Mouse (Mus musculus) forebrain, embryonic 14.5 days (tissue): ENCODE data around the gene Kirrel3. TPM values are rescaled to one million over a fixed set of nuclear protein-coding genes. Genes with fewer than 3 reads are reported as not detected.
A peak's percentile ranks its signal among the peaks of the same experiment; 100 is the strongest.

Experiments
- ATAC-seq: fragments of 200-750 bp; cut with Nextera tagmentation; 2 replicates; pipeline ENCODE4 v1.8.0; 2017; ENCODE audit warnings: mild to moderate bottlenecking, moderate library complexity
- DNase-seq: peaks from one replicate; pipeline ENCODE4 v3.0.0-alpha.2; 2015; ENCODE audit warnings: low spot score
- H3K27ac ChIP-seq: fragments of 300-500 bp; sonication (generic); 2 replicates; pipeline ENCODE4 v1.5.1; 2014; ENCODE audit warnings: low read depth, mild to moderate bottlenecking, control low read depth, low read length, moderate library complexity
- H3K27me3 ChIP-seq: fragments of 300-500 bp; sonication (generic); replicated peaks from 2 replicates; pipeline ENCODE4 v1.6.1; 2014; ENCODE audit warnings: low read length, control low read depth, mixed read lengths; ENCODE audit not compliant: control insufficient read depth, insufficient read depth
- H3K36me3 ChIP-seq: fragments of 300-500 bp; sonication (generic); 2 replicates; pipeline ENCODE4 v1.6.1; 2014; ENCODE audit warnings: low read length, control low read depth; ENCODE audit not compliant: control insufficient read depth, insufficient read depth
- H3K4me1 ChIP-seq: fragments of 300-500 bp; sonication (generic); 2 replicates; pipeline ENCODE4 v1.6.1; 2014; ENCODE audit warnings: antibody characterized with exemption, low read length, control low read depth; ENCODE audit not compliant: control insufficient read depth, insufficient read depth
- H3K4me2 ChIP-seq: fragments of 300-500 bp; sonication (generic); 2 replicates; pipeline ENCODE4 v1.6.1; 2014; ENCODE audit warnings: mild to moderate bottlenecking, control low read depth, low read length
- H3K4me3 ChIP-seq: fragments of 300-500 bp; sonication (generic); 2 replicates; pipeline ENCODE4 v1.5.1; 2014; ENCODE audit warnings: low read depth, low read length, control low read depth
- H3K9ac ChIP-seq: fragments of 300-500 bp; sonication (generic); 2 replicates; pipeline ENCODE4 v1.6.1; 2014; ENCODE audit warnings: mild to moderate bottlenecking, low read length, control low read depth, moderate library complexity
- H3K9me3 ChIP-seq: fragments of 300-500 bp; sonication (generic); replicated peaks from 2 replicates; pipeline ENCODE4 v1.6.1; 2016; ENCODE audit warnings: low read length, control low read depth, mixed read lengths; ENCODE audit not compliant: control insufficient read depth
- WGBS: fragments of 180-500 bp; shearing (Covaris S2); extraction: QIAGEN DNeasy Blood & Tissue Kit; methylation state at CpG from one replicate; pipeline ENCODE4 v1.1.7; 2014; 5-methylcytosine and 5-hydroxymethylcytosine counted together
- polyA plus RNA-seq: library from polyadenylated mRNA; unstranded; fragments of >200 nt; fragmentation: Nextera tagmentation; extraction: Ambion mirVana; gene quantifications from 2 replicates; pipeline ENCODE4 v1.2.1, GENCODE M21; 2014

Gene Kirrel3
- polyA plus RNA-seq, 1 experiment from 2014 or later: 31.0 TPM

- H3K9ac ChIP-seq: no peak overlapping the region
- 87% methylated on average over 7 of the region's 7 CpGs for WGBS
- H3K36me3 ChIP-seq: no peaks in the 10 kb centered on the region
- no peak overlapping the region for H3K4me3 ChIP-seq
- H3K4me1 ChIP-seq: peaks cover 6% of the 10 kb centered on the region; the same call in 1 of the 2 replicates
- no peak overlapping the region for H3K27ac ChIP-seq
- ATAC-seq (no peak), DNase-seq (no peak)
- no peaks in the 10 kb centered on the region for H3K27me3 ChIP-seq
- H3K4me2 ChIP-seq: no peak overlapping the region
- H3K9me3 ChIP-seq: no peaks in the 10 kb centered on the region
Observed at GRCm38 (mm10) chr9:34749161-34749560, 263.5 kb downstream of the Kirrel3 start.

GRCm38 (mm10) chr9:34749877-34750276 is 264.2 kb downstream of the Kirrel3 start:
- Histone ChIP-seq H3K4me2 (no peak overlapping the region), H3K9ac (no peak overlapping the region), H3K36me3 (no peaks in the 10 kb centered on the region), H3K4me3 (no peak overlapping the region), H3K4me1 (peaks cover 11% of the 10 kb centered on the region; the same call in 1 of the 2 replicates), H3K9me3 (no peaks in the 10 kb centered on the region), H3K27ac (no peak overlapping the region), H3K27me3 (no peaks in the 10 kb centered on the region)
- 27% methylated on average over 4 of the region's 4 CpGs for WGBS
- peak; percentile 76 for ATAC-seq
- peak; percentile 82 for DNase-seq

- Histone ChIP-seq H3K4me3 (no peak overlapping the region), H3K27me3 (no peaks in the 10 kb centered on the region), H3K9ac (no peak overlapping the region), H3K36me3 (no peaks in the 10 kb centered on the region), H3K4me1 (peaks cover 11% of the 10 kb centered on the region; the same call in 1 of the 2 replicates), H3K27ac (no peak overlapping the region), H3K4me2 (no peak overlapping the region), H3K9me3 (no peaks in the 10 kb centered on the region)
- 54% methylated on average over 2 of the region's 2 CpGs for WGBS
- DNase-seq: no peak
- no peak for ATAC-seq
Observed at GRCm38 (mm10) chr9:34750887-34751286, 265.2 kb downstream of the Kirrel3 start.

- WGBS: 80% methylated on average over 5 of the region's 5 CpGs
- Histone ChIP-seq H3K9me3 (no peaks in the 10 kb centered on the region), H3K36me3 (no peaks in the 10 kb centered on the region), H3K4me3 (no peak overlapping the region), H3K27ac (no peak overlapping the region), H3K4me1 (peaks cover 11% of the 10 kb centered on the region; the same call in 1 of the 2 replicates), H3K4me2 (no peak overlapping the region), H3K27me3 (no peaks in the 10 kb centered on the region), H3K9ac (no peak overlapping the region)
- ATAC-seq (no peak), DNase-seq (peak; percentile 23)
Observed at GRCm38 (mm10) chr9:34752076-34752800, 266.5 kb downstream of the Kirrel3 start.

- no peak overlapping the region for H3K4me2 ChIP-seq
- H3K27ac ChIP-seq: no peak overlapping the region
- H3K4me1 ChIP-seq: peaks cover 11% of the 10 kb centered on the region; the same call in 1 of the 2 replicates
- ATAC-seq (0 out of 2 replicates have a peak, but pooled peaks have one; percentile 25), DNase-seq (peak; percentile 69)
- H3K36me3 ChIP-seq: no peaks in the 10 kb centered on the region
- H3K9me3 ChIP-seq: no peaks in the 10 kb centered on the region
- H3K27me3 ChIP-seq: no peaks in the 10 kb centered on the region
- H3K9ac ChIP-seq: no peak overlapping the region
- H3K4me3 ChIP-seq: no peak overlapping the region
- 26% methylated on average over 4 of the region's 4 CpGs for WGBS
Observed at GRCm38 (mm10) chr9:34752801-34753170, 267.1 kb downstream of the Kirrel3 start.

GRCm38 (mm10) chr9:34753891-34754290 is 268.2 kb downstream of the Kirrel3 start:
- H3K27me3 ChIP-seq: no peaks in the 10 kb centered on the region
- H3K4me2 ChIP-seq: no peak overlapping the region
- peaks cover 11% of the 10 kb centered on the region; the same call in 1 of the 2 replicates for H3K4me1 ChIP-seq
- no peak overlapping the region for H3K4me3 ChIP-seq
- ATAC-seq (no peak), DNase-seq (no peak)
- no peak overlapping the region for H3K9ac ChIP-seq
- 65% methylated on average over 5 of the region's 5 CpGs for WGBS
- no peak overlapping the region for H3K27ac ChIP-seq
- no peaks in the 10 kb centered on the region for H3K36me3 ChIP-seq
- no peaks in the 10 kb centered on the region for H3K9me3 ChIP-seq

GRCm38 (mm10) chr9:34754523-34755097 is 268.9 kb downstream of the Kirrel3 start:
- Histone ChIP-seq H3K27me3 (no peaks in the 10 kb centered on the region), H3K4me2 (no peak overlapping the region), H3K4me3 (no peak overlapping the region), H3K4me1 (peaks cover 11% of the 10 kb centered on the region; the same call in 1 of the 2 replicates), H3K27ac (no peak overlapping the region), H3K9me3 (no peaks in the 10 kb centered on the region), H3K9ac (no peak overlapping the region), H3K36me3 (no peaks in the 10 kb centered on the region)
- WGBS: 19% methylated on average over 6 of the region's 6 CpGs
- no peak for ATAC-seq
- peak; percentile 42 for DNase-seq

GRCm38 (mm10) chr9:34756055-34756454 is 270.4 kb downstream of the Kirrel3 start:
- Histone ChIP-seq H3K27ac (no peak overlapping the region), H3K9me3 (no peaks in the 10 kb centered on the region), H3K4me3 (no peak overlapping the region), H3K36me3 (no peaks in the 10 kb centered on the region), H3K4me1 (peaks cover 5% of the 10 kb centered on the region; the same call in 1 of the 2 replicates), H3K9ac (no peak overlapping the region), H3K27me3 (no peaks in the 10 kb centered on the region), H3K4me2 (no peak overlapping the region)
- ATAC-seq: peak; percentile 62; the same call in 1 of the 2 replicates
- WGBS: 56% methylated on average over 7 of the region's 7 CpGs
- peak; percentile 64 for DNase-seq

GRCm38 (mm10) chr9:34758925-34759324 is 273.2 kb downstream of the Kirrel3 start:
- DNase-seq: no peak
- H3K9ac ChIP-seq: no peak overlapping the region
- H3K4me3 ChIP-seq: no peak overlapping the region
- H3K27me3 ChIP-seq: no peaks in the 10 kb centered on the region
- WGBS: 36% methylated on average over 5 of the region's 5 CpGs
- H3K4me2 ChIP-seq: no peak overlapping the region
- no peaks in the 10 kb centered on the region for H3K9me3 ChIP-seq
- H3K27ac ChIP-seq: no peak overlapping the region
- H3K36me3 ChIP-seq: no peaks in the 10 kb centered on the region
- ATAC-seq: no peak
- peaks cover 5% of the 10 kb centered on the region; the same call in 1 of the 2 replicates for H3K4me1 ChIP-seq
